Mouse (Mus musculus) macrophage (primary cell): ENCODE results near the gene Olfr1337. TPM values are rescaled to one million over a fixed set of nuclear protein-coding genes. Genes with fewer than 3 reads are reported as not detected.
"Not testable (repeated sequence)": the region's sequence is repeated elsewhere in the genome, so short reads cannot be mapped to it uniquely, and the experiment has no call there.

Source experiments
- H3K27ac ChIP-seq: fragments of 350-480 bp; formaldehyde crosslinking; 2 replicates; pipeline ENCODE4 v1.9.0; 2021
- H3K36me3 ChIP-seq: fragments of 350-480 bp; formaldehyde crosslinking; 2 replicates; pipeline ENCODE4 v1.9.0; 2021; ENCODE audit errors: inconsistent target
- H3K4me3 ChIP-seq: fragments of 350-480 bp; formaldehyde crosslinking; 2 replicates; pipeline ENCODE4 v1.9.0; 2021; ENCODE audit errors: inconsistent target
- H3K79me2 ChIP-seq: fragments of 350-480 bp; formaldehyde crosslinking; 2 replicates; pipeline ENCODE4 v1.9.0; 2021; ENCODE audit errors: inconsistent target
- WGBS: methylation state at CpG from one replicate; pipeline ENCODE4 v1.1.7; 2026; ENCODE audit warnings: inconsistent platforms; ENCODE audit not compliant: missing documents; 5-methylcytosine and 5-hydroxymethylcytosine counted together
- polyA plus RNA-seq: library from polyadenylated mRNA; stranded (reverse); fragments of 250-400 nt; gene quantifications from 3 replicates; pipeline ENCODE4 v1.2.4, GENCODE M21; 2018; ENCODE audit warnings: inconsistent platforms
- total RNA-seq, 78 experiments: library from RNA; depleted of rRNA; stranded (reverse); fragments of 250-400 nt; gene quantifications; 1 replicate in 9 of 78; 2 replicates in 24 of 78; 3 replicates in 43 of 78; 4 replicates in 2 of 78; pipeline ENCODE4 v1.2.4; 2018; ENCODE audit warnings: inconsistent platforms in 56 of 78

The Olfr1337 gene
- not detected for total RNA-seq (2018; cell fraction: chromatin; rRNA removed)
- not detected for total RNA-seq (2018; cell fraction: cytosol; rRNA removed)
- total RNA-seq (2018; cell fraction: nucleus; rRNA removed), result not detected
- not detected in 3 replicates for polyA plus RNA-seq

- Histone ChIP-seq H3K79me2 (no peaks in the 10 kb centered on the region), H3K4me3 (no peak within 1 kb of the TSS), H3K27ac (no peak within 1 kb of the TSS), H3K36me3 (no peaks in the 10 kb centered on the region)
- WGBS, result 85% methylated on average over 2 of the region's 2 CpGs
These were observed at the start of gene Olfr1337 for GRCm38 (mm10) chr4:118782486-118782885. Olfr1337 (minus strand) TSS chr4:118782586.

GRCm38 (mm10) chr4:118818921-118819320, 36.5 kb upstream of the Olfr1337 start:
- Histone ChIP-seq H3K79me2 (no peaks in the 10 kb centered on the region), H3K4me3 (no peak overlapping the region), H3K36me3 (no peaks in the 10 kb centered on the region), H3K27ac (no peak overlapping the region)
- 67% methylated on average over 1 of the region's 1 CpGs for WGBS

GRCm38 (mm10) chr4:118809844-118810243, 27.5 kb upstream of the Olfr1337 start, which contains the start of gene Olfr1335:
Olfr1335 (minus strand) TSS chr4:118809944.
- 91% methylated on average over 4 of the region's 4 CpGs for whole genome bisulfite sequencing
- no peaks in the 10 kb centered on the region for H3K36me3 ChIP-seq

DNA sequence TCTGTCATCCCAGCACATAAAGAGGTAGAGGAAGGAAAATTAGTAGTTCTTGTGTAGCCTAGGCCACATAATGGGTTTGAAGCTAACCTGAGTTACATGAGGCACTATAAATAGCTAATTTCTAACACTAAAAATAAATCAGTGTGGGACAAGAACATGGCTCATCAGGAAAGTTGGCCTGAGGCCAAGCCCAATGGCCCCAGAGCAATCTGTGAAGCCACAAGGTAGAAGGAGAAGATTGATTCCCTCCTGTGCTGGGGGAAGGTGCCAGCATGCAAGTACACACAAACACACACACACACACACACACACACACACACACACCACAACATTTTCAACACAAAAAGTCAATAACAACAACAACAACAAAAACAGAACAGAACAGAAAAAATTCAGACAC, 10.4 kb upstream of the Olfr1337 start:
- not testable (repeated sequence) for H3K27ac ChIP-seq, H3K4me3 ChIP-seq, H3K79me2 ChIP-seq, H3K36me3 ChIP-seq

More at GRCm38 (mm10) chr4:118809844-118810243, 27.5 kb upstream of the Olfr1337 start, which contains the start of gene Olfr1335:
- no peak within 1 kb of the TSS for H3K27ac ChIP-seq
- H3K79me2 ChIP-seq, result no peaks in the 10 kb centered on the region
- H3K4me3 ChIP-seq, result no peak within 1 kb of the TSS

- 90% methylated on average over 1 of the region's 1 CpGs for WGBS
- no peak within 1 kb of the TSS for H3K27ac ChIP-seq
- no peaks in the 10 kb centered on the region for H3K79me2 ChIP-seq
- no peak within 1 kb of the TSS for H3K4me3 ChIP-seq
- H3K36me3 ChIP-seq, result no peaks in the 10 kb centered on the region
These were observed 23.7 kb downstream of the Olfr1337 start, which contains the start of gene Olfr1338 for GRCm38 (mm10) chr4:118758637-118759036. Olfr1338 (minus strand) TSS chr4:118758737.

DNA sequence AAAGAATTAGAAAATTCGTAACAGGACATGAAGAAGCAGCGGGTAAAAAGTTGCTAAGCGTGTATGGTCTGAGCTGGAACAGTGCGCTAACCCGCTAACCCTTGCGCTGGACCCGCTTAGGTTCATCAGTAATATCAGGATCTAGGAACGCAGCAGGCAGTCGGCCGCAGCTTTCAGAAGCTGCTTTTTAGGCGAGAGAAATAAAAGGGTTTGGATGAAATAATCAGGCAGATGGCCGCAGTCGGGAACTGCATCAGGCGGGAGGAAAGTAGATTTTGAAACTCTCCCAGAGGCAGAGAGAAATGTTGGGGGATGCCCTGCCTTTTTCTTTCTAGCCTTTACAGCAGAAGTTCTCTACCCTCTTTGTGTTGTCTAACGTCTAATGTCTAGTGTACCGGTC, 40.5 kb downstream of the Olfr1337 start:
- Histone ChIP-seq H3K27ac (no peak overlapping the region), H3K79me2 (no peaks in the 10 kb centered on the region)
- WGBS, result 15% methylated on average over 15 of the region's 16 CpGs

DNA sequence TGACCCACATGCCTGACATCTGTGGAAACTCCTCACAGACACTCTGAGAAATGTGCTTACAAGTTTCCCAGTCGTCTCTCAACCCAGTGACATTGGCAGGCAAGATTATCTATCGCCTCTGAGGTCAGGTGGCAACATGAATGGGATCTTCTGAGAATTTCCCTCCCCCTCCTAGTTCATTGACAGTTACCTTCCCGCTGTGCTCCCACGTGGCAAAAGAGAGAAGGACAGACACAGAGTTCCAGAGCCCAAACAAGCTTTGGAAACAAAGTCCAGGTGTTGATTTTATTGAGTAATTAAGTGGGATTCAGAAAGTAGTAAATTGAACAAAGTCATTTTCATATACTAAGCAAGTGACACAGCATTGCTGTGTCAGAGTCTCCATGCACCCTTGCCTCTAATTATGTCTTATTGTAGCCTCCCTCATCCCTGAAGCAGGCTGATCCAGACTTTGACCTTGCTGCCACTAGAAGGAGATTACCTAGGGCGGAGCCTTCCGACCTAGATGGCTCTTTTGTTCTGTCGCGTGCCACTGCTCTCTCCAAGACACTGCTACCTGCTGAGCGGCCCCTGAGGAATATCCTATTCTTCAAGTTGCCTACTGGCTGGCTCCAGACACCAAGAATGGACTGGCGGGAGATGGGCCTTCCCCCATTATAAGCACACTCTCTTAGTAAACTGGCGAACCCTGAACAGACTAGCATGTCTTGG, 41.2 kb downstream of the Olfr1337 start:
- no peak overlapping the region for H3K4me3 ChIP-seq
- H3K36me3 ChIP-seq, result no peaks in the 10 kb centered on the region
- no peak overlapping the region for H3K27ac ChIP-seq
- no peaks in the 10 kb centered on the region for H3K79me2 ChIP-seq
- WGBS, result 19% methylated on average over 11 of the region's 11 CpGs

More for the DNA sequence above, 40.5 kb downstream of the Olfr1337 start:
- no peaks in the 10 kb centered on the region for H3K36me3 ChIP-seq
- no peak overlapping the region for H3K4me3 ChIP-seq

- Histone ChIP-seq H3K79me2 (no peaks in the 10 kb centered on the region), H3K27ac (no peak overlapping the region), H3K4me3 (no peak overlapping the region), H3K36me3 (no peaks in the 10 kb centered on the region)
- WGBS, result 73% methylated on average over 3 of the region's 3 CpGs
These were observed 42.8 kb downstream of the Olfr1337 start for GRCm38 (mm10) chr4:118739574-118739973.

- no peak within 1 kb of the TSS for H3K27ac ChIP-seq
- H3K4me3 ChIP-seq, result no peak within 1 kb of the TSS
- 100% methylated on average over 1 of the region's 1 CpGs for WGBS
- H3K36me3 ChIP-seq, result no peaks in the 10 kb centered on the region
- H3K79me2 ChIP-seq, result no peaks in the 10 kb centered on the region
These were observed 50.5 kb downstream of the Olfr1337 start, which contains the start of gene Olfr1339 for GRCm38 (mm10) chr4:118731875-118732274. Olfr1339 (plus strand) TSS chr4:118732175.

Other genes starting within 250 kb of the Olfr1337 start
- not detected in 3 replicates for gene Tmem125, start 238.5 kb downstream of the Olfr1337 start, polyA plus RNA-seq
- not detected in 3 replicates for gene Cfap57, start 161.8 kb downstream of the Olfr1337 start, polyA plus RNA-seq
- 26.7 to 58.3 TPM (median 41.6 TPM) in 3 replicates for gene Ebna1bp2, start 161.8 kb downstream of the Olfr1337 start, polyA plus RNA-seq
- not detected in 3 replicates for gene Olfr62, start 123.6 kb downstream of the Olfr1337 start, polyA plus RNA-seq
- gene Olfr1342, start 89.8 kb downstream of the Olfr1337 start, polyA plus RNA-seq, result not detected in 3 replicates
- gene Olfr1341, start 79.1 kb downstream of the Olfr1337 start, polyA plus RNA-seq, result not detected in 3 replicates
- gene Olfr1340, start 62.4 kb downstream of the Olfr1337 start, polyA plus RNA-seq, result not detected in 3 replicates
- not detected in 3 replicates for gene Olfr1339, start 50.4 kb downstream of the Olfr1337 start, polyA plus RNA-seq
- gene Olfr1338, start 23.8 kb downstream of the Olfr1337 start, polyA plus RNA-seq, result not detected in 3 replicates
- not detected in 3 replicates for gene Olfr1335, start 27.4 kb upstream of the Olfr1337 start, polyA plus RNA-seq
- gene Olfr1333, start 53.7 kb upstream of the Olfr1337 start, polyA plus RNA-seq, result not detected in 3 replicates
- gene Olfr1331, start 82.1 kb upstream of the Olfr1337 start, polyA plus RNA-seq, result not detected in 3 replicates
- not detected in 3 replicates for gene Olfr1330, start 106.0 kb upstream of the Olfr1337 start, polyA plus RNA-seq
- gene Olfr1329, start 134.9 kb upstream of the Olfr1337 start, polyA plus RNA-seq, result not detected in 3 replicates
- gene Olfr1328, start 156.0 kb upstream of the Olfr1337 start, polyA plus RNA-seq, result not detected in 3 replicates
- gene Lao1, start 179.0 kb upstream of the Olfr1337 start, polyA plus RNA-seq, result not detected in 3 replicates